ENCODE assay signal across 18 mouse cellular contexts in the genomic region with DNA sequence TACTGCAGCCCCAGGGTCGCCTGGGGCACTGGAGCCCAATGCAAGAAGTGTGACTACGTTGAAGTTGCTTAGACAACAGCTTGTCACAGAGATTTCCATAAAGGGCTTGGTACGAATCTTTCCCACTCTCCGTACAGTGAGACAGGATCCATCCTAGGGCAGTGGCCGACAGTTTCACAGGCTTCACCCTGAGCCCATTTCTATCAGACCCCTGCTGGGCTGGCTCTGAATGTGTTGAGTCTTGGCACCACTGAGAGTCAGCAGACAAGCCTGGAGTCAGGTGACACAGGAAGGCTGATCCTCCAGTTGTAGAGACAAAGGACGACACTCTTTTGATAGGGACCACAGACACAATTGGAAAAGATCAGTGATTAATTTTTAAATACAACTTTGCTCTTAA.
DNase-seq lines count a peak whose midpoint lies in the region; TF ChIP-seq lines count a peak whose summit lies in the region.
"Had no signal": no experiment of that assay in that cellular context is flagged by ENCODE, and none has a peak within 500 bp of the region (broad histone marks: within the 10 kb centered on the region; RNA-seq: fewer than 3 reads in every experiment).

No protein-coding gene starts in this region.

- no peaks in the 10 kb centered on the region; the same call in 1 of the 2 replicates for H3K27me3 ChIP-seq in cerebellum, adult 2 months (ENCODE audit: control insufficient read depth, insufficient read depth, low read length)
- H3K27me3 ChIP-seq: heart, embryonic 13.5 days; hindbrain, embryonic 13.5 days had no signal

- DNase-seq in cerebellum, postnatal 14 days = peak; percentile 45 to 54
- DNase-seq in cerebellum, adult 2 months = no peak
- peak; percentile 60 for DNase-seq in heart, adult 11 months
- DNase-seq in heart, adult 8-10 months (ENCODE audit: low spot score) = no peak
- peak; percentile 50 for DNase-seq in left cerebral cortex, postnatal 4 days
- DNase-seq in left cerebral cortex, postnatal 10 days (ENCODE audit: extremely low spot score in 1 of 2, low spot score in 2 of 2) = no peak
- DNase-seq in ZHBTc4 (ENCODE audit: low read depth, low spot score) = peak; percentile 23
- DNase-seq in layer of hippocampus, postnatal 25 days (ENCODE audit: extremely low spot score in 1 of 2, low spot score in 1 of 2) = no peak
- DNase-seq: adrenal gland, postnatal 14 days; cerebellum, adult 8-10 months; cerebellum, postnatal 36 days; gastrocnemius, postnatal 36 days; heart, adult 2 months; heart, postnatal 36 days; kidney, adult 2 months had no signal

- intact Hi-C loops in left cerebral cortex, postnatal 4 days (cut with DNase I) = no loop called here
- intact Hi-C loops in left cerebral cortex, postnatal 10 days (cut with DNase I) = no loop called here

- TF ChIP-seq POLR2A in cerebellum, adult 2 months (IDR thresholded peaks at IDR 0.05; ENCODE audit: borderline replicate concordance, insufficient read depth, low read length) = no peak

- no peaks in the 10 kb centered on the region for H3K4me1 ChIP-seq in cerebellum, adult 2 months (ENCODE audit: control insufficient read depth, insufficient read depth, low read length)

- WGBS in cerebellum, adult 2 months = 29% methylated on average over 6 of the region's 6 CpGs

- no peak overlapping the region for H3K27ac ChIP-seq in cerebellum, adult 2 months (ENCODE audit: insufficient read depth, low read length)
- H3K27ac ChIP-seq: embryonic facial prominence, embryonic 10.5 days; heart, adult 2 months; heart, embryonic 13.5 days; hindbrain, embryonic 13.5 days had no signal

- TF ChIP-seq CTCF in cerebellum, adult 2 months (IDR thresholded peaks at IDR 0.05; ENCODE audit: borderline replicate concordance, insufficient read depth, low read depth, low read length) = no peak

- H3K4me3 ChIP-seq in cerebellum, adult 2 months (replicated peaks; ENCODE audit: insufficient read depth, low read depth, low read length) = no peak overlapping the region
- H3K4me3 ChIP-seq: embryonic facial prominence, embryonic 10.5 days; heart, adult 2 months; heart, embryonic 13.5 days; hindbrain, embryonic 13.5 days had no signal

Comparison
In these comparisons a context has a peak if more than half of its experiments do, and no peak if none do; other contexts are left out.
1. DNase-seq: peak in cerebellum, postnatal 14 days (2 of 2), heart, adult 11 months (single experiment), left cerebral cortex, postnatal 4 days (single experiment) and ZHBTc4 (single experiment); none in cerebellum, adult 2 months (0 of 2), heart, adult 8-10 months (single experiment), left cerebral cortex, postnatal 10 days (0 of 2) and layer of hippocampus, postnatal 25 days (0 of 2).